Mouse (Mus musculus) E14TG2a.4 (cell line): ENCODE data around the gene Ctnnal1.

Experiments
- CTCF ChIP-seq: conservative IDR thresholded peaks from 2 replicates; pipeline ENCODE4 v1.5.1; 2014; ENCODE audit warnings: low read length
- POU5F1 ChIP-seq: IDR thresholded peaks from 2 replicates; pipeline ENCODE4 v1.6.1; 2014; ENCODE audit warnings: low read length, borderline replicate concordance

GRCm38 (mm10) chr4:56906926-56907325 is 41.9 kb upstream of the Ctnnal1 start:
- TF ChIP-seq CTCF (no peak), POU5F1 (no peak)
